Mouse (Mus musculus) thymus, adult 2 months (tissue): ENCODE data around the gene Maml2.

ENCODE experiments used
- CTCF ChIP-seq: fragments of 200-500 bp; IDR thresholded peaks from 2 replicates; pipeline ENCODE4 v1.5.1; 2012; ENCODE audit warnings: mild to moderate bottlenecking, control low read depth, low read length, moderate library complexity, borderline replicate concordance; ENCODE audit not compliant: control insufficient read depth, poor library complexity, insufficient read depth; ENCODE audit errors: extremely low read depth
- POLR2A ChIP-seq: fragments of 200-500 bp; IDR thresholded peaks from 2 replicates; pipeline ENCODE4 v1.6.1; 2012; ENCODE audit warnings: mild to moderate bottlenecking, low read length, control low read depth, moderate library complexity; ENCODE audit not compliant: control insufficient read depth, poor library complexity, insufficient read depth; ENCODE audit errors: extremely low read depth

DNA sequence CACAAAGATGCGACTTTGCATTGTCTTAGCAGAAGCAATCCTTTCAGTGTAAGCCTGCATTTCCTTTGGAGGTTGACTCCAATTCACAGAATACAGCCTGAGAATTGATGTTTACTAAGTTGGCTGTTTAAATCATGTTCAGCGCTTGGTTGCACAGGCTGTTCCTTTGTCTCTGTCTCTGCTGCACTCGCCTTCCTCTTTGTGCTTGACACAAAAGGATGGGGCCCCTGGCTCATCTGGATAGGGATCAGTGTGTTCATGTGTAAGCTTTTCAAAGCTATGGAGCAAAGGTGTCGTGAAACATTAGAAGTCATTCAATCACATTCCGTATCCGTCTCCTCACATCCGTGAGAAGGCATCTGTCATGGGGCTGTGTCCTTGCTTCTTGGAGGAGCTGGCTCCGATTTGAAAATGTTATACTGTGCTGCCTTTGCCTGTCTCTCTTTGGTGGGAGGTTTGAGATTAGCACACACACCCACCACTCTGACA lies 354.7 kb downstream of the Maml2 start:
- TF ChIP-seq CTCF = no peak
- no peak for TF ChIP-seq POLR2A
